Mouse (Mus musculus) hematopoietic stem cell, adult 5-6 weeks (primary cell): ENCODE data around the gene Dlx1. TPM values are rescaled to one million over a fixed set of nuclear protein-coding genes. Genes with fewer than 3 reads are reported as not detected.

Experiments used
- ATAC-seq, 2 experiments: fragments of 125-278 bp in 1 of 2; replicated peaks in 1 of 2; 2 replicates each; pipeline ENCODE4 v1.8.0; 2016 to 2017; ENCODE audit warnings: inconsistent platforms in 2 of 2, mild to moderate bottlenecking in 2 of 2, moderate number of reproducible peaks in 2 of 2, low read depth in 1 of 2, moderate TSS enrichment in 1 of 2; ENCODE audit not compliant: low FRiP score in 2 of 2, poor library complexity in 2 of 2, severe bottlenecking in 2 of 2, insufficient read depth in 1 of 2, low TSS enrichment in 1 of 2
- total RNA-seq: library from RNA; stranded (forward); fragments of 172-1452, 232-1000 nt; gene quantifications from 2 replicates; pipeline ENCODE4 v1.2.3, GENCODE M21; 2017

Dlx1 gene
- not detected in 2 replicates for total RNA-seq

GRCm38 (mm10) chr2:71528014-71528713 lies at the start of gene Dlx1:
Gene Dlx1, plus strand, starts transcription at chr2:71528113.
- ATAC-seq: no peak

- no peak for ATAC-seq
These were observed 48.0 kb upstream of the Dlx1 start for GRCm38 (mm10) chr2:71479917-71480316.

- peak; percentile 71 to 87 for ATAC-seq
These were observed 46.1 kb upstream of the Dlx1 start for GRCm38 (mm10) chr2:71481825-71482224.

DNA sequence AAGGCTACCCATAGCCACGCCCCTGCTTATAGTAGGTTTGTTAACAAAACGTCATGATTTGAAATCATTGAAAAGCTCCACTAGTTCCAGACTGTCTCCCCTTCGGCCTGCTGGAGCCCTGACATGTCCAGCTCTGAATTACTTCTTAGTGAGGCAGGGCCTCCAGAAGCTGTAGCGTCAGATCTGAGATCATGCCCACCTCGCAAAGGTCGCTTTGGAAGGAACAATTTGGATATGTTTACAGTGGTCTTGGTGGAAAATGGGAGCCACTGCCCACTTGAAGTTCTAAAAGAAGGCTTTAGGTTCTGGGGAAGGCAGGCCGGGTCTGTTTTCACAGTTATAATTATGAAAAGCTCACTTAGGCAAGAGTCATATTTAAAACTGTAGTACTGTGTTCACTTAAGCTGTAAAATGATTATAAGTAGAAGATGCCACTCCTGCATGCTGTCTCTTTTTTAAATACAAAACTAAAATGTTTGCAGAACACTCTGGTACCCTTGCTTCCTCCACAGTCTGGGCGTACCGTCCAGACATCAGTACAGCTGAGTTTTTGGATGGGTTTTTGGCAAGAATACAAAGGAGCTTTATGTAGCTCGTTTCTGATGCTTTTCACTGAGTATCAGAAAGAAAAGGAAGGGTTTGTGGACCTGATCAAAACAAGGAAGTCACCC lies 44.7 kb upstream of the Dlx1 start:
- ATAC-seq: no peak

DNA sequence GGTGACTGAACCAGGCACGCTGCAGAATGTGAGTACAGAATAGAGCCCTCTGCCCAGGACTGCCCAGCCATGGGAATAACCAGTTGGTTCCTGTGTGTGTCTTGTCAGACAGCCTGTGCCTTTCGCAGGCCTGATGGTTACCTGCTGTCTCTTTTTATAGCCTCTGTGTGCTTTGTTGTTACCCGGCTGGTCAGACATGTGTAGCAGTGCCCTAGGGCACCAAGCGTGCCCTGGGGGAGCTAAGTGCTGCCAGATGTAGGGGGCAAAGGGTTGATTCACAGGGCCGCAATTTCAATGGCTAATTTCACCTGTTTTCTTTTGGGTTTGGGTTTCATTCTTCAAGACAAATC lies 44.2 kb upstream of the Dlx1 start:
- no peak for ATAC-seq

GRCm38 (mm10) chr2:71491295-71491694 lies 36.6 kb upstream of the Dlx1 start:
- no peak for ATAC-seq

DNA sequence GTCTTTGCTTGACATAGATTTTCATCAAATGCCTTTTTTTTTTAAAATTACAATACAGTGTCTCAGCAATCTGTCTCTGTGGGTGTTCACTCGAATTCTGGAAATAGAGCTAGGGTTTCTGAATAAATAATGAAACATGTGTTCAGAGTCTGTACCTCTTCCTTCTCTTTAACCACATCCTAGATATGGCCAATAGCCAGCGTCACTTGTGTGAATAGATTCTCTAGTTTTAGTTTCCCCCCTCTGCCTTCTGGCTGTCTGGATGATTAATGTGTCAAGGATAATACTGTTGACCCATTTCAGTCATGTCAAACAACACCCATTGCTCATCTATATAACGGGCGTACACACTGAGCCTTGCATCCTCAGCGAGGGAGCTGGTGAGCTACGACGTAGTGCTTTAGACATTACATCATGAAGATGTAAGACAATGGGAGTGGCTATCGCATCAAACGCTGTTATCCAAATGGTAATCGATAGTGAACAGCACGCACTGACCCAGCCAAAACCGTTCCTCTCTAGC lies 34.7 kb upstream of the Dlx1 start:
- no peak for ATAC-seq

DNA sequence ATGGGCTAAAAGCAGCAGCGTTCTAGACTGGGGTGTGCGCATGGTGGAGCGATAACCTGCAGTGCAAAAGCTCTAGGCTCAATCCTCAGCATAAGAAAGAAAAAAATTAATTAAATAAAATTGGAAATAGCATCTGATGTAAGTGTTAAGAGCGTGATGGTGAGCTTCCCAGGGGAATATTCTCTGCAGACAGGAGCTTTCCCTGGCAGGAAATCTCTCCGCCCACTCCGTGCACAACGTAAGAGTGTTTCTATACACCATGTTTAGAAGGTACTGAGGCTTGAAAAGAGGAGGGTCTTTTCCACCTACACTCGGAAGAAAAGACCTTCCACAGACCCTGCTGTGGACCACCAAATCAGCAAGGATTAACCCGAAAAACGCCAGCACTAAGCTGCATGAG lies 33.4 kb upstream of the Dlx1 start:
- no peak for ATAC-seq

GRCm38 (mm10) chr2:71494971-71495370 lies 32.9 kb upstream of the Dlx1 start:
- no peak for ATAC-seq

DNA sequence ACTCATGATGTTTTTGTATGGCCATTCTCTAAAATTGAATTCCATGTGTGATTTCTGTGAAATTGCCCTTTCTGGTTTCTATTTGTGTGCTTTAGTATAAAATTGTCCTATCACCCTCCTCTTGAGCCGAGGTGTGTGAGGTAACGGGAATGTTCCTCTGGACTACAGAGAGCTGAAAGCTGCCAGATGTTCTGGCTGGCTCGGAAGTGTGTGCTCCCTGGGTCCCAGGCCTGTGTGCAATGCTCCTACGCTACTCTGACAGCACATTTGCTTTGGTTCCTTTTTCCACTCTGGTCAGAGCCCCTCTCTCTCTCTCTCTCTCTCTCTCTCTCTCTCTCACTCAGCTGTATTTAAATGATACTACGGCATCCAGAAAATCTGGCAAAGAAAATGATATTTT lies 30.7 kb upstream of the Dlx1 start:
- ATAC-seq: no peak

GRCm38 (mm10) chr2:71499276-71500230 lies 28.4 kb upstream of the Dlx1 start:
- peak in 1 of 2 experiments; percentile 60; a peak in 1 of 4 replicates for ATAC-seq

GRCm38 (mm10) chr2:71504852-71505251 lies 23.1 kb upstream of the Dlx1 start:
- ATAC-seq: no peak

- ATAC-seq: peak in 1 of 2 experiments; percentile 25; a peak in 1 of 4 replicates
These were observed 16.7 kb upstream of the Dlx1 start for GRCm38 (mm10) chr2:71511209-71511608.

GRCm38 (mm10) chr2:71512326-71512725 lies 15.6 kb upstream of the Dlx1 start:
- ATAC-seq: no peak

DNA sequence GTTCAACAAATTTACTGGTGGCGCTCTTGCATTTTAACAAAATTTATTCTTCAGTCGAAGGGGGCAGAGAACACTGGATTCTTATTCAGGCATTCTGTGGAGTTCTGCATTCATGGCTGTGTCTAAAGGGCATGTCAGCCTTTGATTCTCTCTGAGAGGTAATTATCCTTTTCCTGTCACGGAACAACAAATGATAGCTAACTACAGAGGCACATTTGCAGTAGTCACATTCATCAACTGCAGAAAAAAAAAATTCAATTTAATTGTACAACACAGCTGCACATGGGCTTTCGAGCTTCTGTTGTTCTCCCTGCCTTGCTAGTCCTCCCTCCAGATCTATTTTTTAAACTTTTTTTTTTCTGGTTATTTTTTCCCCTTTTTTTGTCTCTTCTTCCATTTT lies 10.9 kb upstream of the Dlx1 start:
- no peak for ATAC-seq

GRCm38 (mm10) chr2:71517466-71518099 lies 10.3 kb upstream of the Dlx1 start:
- ATAC-seq: no peak

GRCm38 (mm10) chr2:71522871-71523270 lies 5.0 kb upstream of the Dlx1 start:
- ATAC-seq: 0 out of 4 replicates have a peak, but pooled peaks of 1 of the 2 experiments have one; percentile 46
